Mouse (Mus musculus) adrenal gland, adult 10 weeks (tissue): ENCODE measurements around the gene Fhl1. TPM values are rescaled to one million over a fixed set of nuclear protein-coding genes. Genes with fewer than 3 reads are reported as not detected.

Source experiments
- polyA plus RNA-seq: library from polyadenylated mRNA; stranded (reverse); fragments of 350-450 nt; fragmentation: Illumina TruSeq; extraction: RNeasy Lipid Tissue Mini Kit (QIAGEN cat#74804); gene quantifications from one replicate; pipeline ENCODE4 v1.2.3, GENCODE M21; 2014; ENCODE audit warnings: low read depth, low replicate concordance

Fhl1 gene
- 72.8 TPM for polyA plus RNA-seq

GRCm38 (mm10) chrX:56731306-56732201 is at the start of gene Fhl1:
TSS of gene Fhl1 (plus strand) at chrX:56731787.

GRCm38 (mm10) chrX:56821765-56822603 is 90.4 kb downstream of the Fhl1 start, which contains the start of gene Map7d3:
TSS of gene Map7d3 (minus strand) at chrX:56822326.

Other genes with a start within 250 kb of the Fhl1 start
- gene Gm10477, start 207.0 kb upstream of the Fhl1 start, polyA plus RNA-seq = not detected
- gene Gm648, start 182.2 kb upstream of the Fhl1 start, polyA plus RNA-seq = not detected
- gene Mmgt1, start 133.7 kb upstream of the Fhl1 start, polyA plus RNA-seq = 140 TPM
- gene Slc9a6, start 122.0 kb upstream of the Fhl1 start, polyA plus RNA-seq = 96.5 TPM
- 3.7 TPM for gene Map7d3, start 90.5 kb downstream of the Fhl1 start, polyA plus RNA-seq
- not detected for gene Adgrg4, start 138.4 kb downstream of the Fhl1 start, polyA plus RNA-seq